Mouse (Mus musculus): ENCODE measurements around the gene Tbc1d22a. TPM values are rescaled to one million over a fixed set of nuclear protein-coding genes. Genes with fewer than 3 reads are reported as not detected.

Tbc1d22a gene
- polyA plus RNA-seq, 1 experiment from 2014 or later, result 12.4 TPM

DNA sequence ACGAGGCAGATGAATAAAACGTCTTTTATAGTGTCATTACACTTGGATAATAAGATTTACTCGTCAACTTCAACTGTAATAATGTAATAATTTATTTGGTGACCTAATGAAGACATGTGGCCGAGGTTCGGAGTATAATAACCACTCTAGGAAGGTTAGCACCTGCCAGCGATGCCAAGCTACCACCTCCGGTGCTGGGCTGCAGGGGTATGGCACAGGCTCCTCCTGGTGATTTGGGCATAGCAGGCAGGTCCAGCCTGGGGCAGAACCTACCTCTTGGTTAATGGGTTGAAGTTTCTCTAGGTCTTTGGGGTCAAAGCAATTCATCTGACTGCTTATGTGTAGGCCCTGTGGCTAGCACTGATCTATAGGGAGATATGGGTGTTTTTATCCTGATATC, 296.9 kb downstream of the Tbc1d22a start:
- Histone ChIP-seq H3K4me1 (no peaks in the 10 kb centered on the region), H3K9me3 (no peaks in the 10 kb centered on the region), H3K4me2 (no peak overlapping the region), H3K27ac (no peak overlapping the region), H3K9ac (no peak overlapping the region), H3K27me3 (no peaks in the 10 kb centered on the region), H3K4me3 (no peak overlapping the region), H3K36me3 (no peaks in the 10 kb centered on the region)
- no peak for ATAC-seq (ENCODE audit: insufficient number of reproducible peaks, low FRiP score, low TSS enrichment, low read depth)
- WGBS, result 69% methylated on average over 7 of the region's 7 CpGs

GRCm38 (mm10) chr15:86513336-86513735, 299.1 kb downstream of the Tbc1d22a start:
- ATAC-seq (ENCODE audit: insufficient number of reproducible peaks, low FRiP score, low TSS enrichment, low read depth), result no peak
- no peak overlapping the region for H3K4me2 ChIP-seq
- WGBS, result 70% methylated on average over 5 of the region's 5 CpGs
- no peak overlapping the region for H3K9ac ChIP-seq
- no peaks in the 10 kb centered on the region for H3K36me3 ChIP-seq
- no peaks in the 10 kb centered on the region for H3K27me3 ChIP-seq
- no peaks in the 10 kb centered on the region for H3K4me1 ChIP-seq
- H3K27ac ChIP-seq, result no peak overlapping the region
- H3K4me3 ChIP-seq, result no peak overlapping the region
- H3K9me3 ChIP-seq, result no peaks in the 10 kb centered on the region

- no peaks in the 10 kb centered on the region for H3K36me3 ChIP-seq
- WGBS, result 19% methylated on average over 4 of the region's 4 CpGs
- H3K27me3 ChIP-seq, result no peaks in the 10 kb centered on the region
- H3K4me3 ChIP-seq, result no peak overlapping the region
- ATAC-seq (ENCODE audit: insufficient number of reproducible peaks, low FRiP score, low TSS enrichment, low read depth), result no peak
- no peak overlapping the region for H3K4me2 ChIP-seq
- H3K9ac ChIP-seq, result no peak overlapping the region
- no peaks in the 10 kb centered on the region for H3K4me1 ChIP-seq
- no peaks in the 10 kb centered on the region for H3K9me3 ChIP-seq
- no peak overlapping the region for H3K27ac ChIP-seq
These were observed 305.9 kb downstream of the Tbc1d22a start for GRCm38 (mm10) chr15:86520201-86520600.

GRCm38 (mm10) chr15:86535356-86535755, 321.1 kb downstream of the Tbc1d22a start:
- H3K27ac ChIP-seq, result no peak overlapping the region
- 79% methylated on average over 6 of the region's 6 CpGs for WGBS
- no peaks in the 10 kb centered on the region for H3K36me3 ChIP-seq
- ATAC-seq (ENCODE audit: insufficient number of reproducible peaks, low FRiP score, low TSS enrichment, low read depth), result no peak
- no peak overlapping the region for H3K4me2 ChIP-seq
- H3K4me3 ChIP-seq, result no peak overlapping the region
- H3K9me3 ChIP-seq, result no peaks in the 10 kb centered on the region
- no peak overlapping the region for H3K9ac ChIP-seq
- H3K4me1 ChIP-seq, result no peaks in the 10 kb centered on the region
- no peaks in the 10 kb centered on the region for H3K27me3 ChIP-seq

- H3K9ac ChIP-seq, result no peak overlapping the region
- no peak overlapping the region for H3K4me3 ChIP-seq
- no peaks in the 10 kb centered on the region for H3K27me3 ChIP-seq
- no peak overlapping the region for H3K4me2 ChIP-seq
- no peaks in the 10 kb centered on the region for H3K9me3 ChIP-seq
- 71% methylated on average over 3 of the region's 3 CpGs for WGBS
- ATAC-seq (ENCODE audit: insufficient number of reproducible peaks, low FRiP score, low TSS enrichment, low read depth), result no peak
- no peaks in the 10 kb centered on the region for H3K4me1 ChIP-seq
- no peaks in the 10 kb centered on the region for H3K36me3 ChIP-seq
- no peak overlapping the region for H3K27ac ChIP-seq
These were observed 328.1 kb downstream of the Tbc1d22a start for GRCm38 (mm10) chr15:86542371-86542770.

- H3K9ac ChIP-seq, result no peak overlapping the region
- no peaks in the 10 kb centered on the region for H3K4me1 ChIP-seq
- ATAC-seq (ENCODE audit: insufficient number of reproducible peaks, low FRiP score, low TSS enrichment, low read depth), result no peak
- no peak overlapping the region for H3K4me2 ChIP-seq
- H3K27ac ChIP-seq, result no peak overlapping the region
- 84% methylated on average over 1 of the region's 1 CpGs for WGBS
- H3K27me3 ChIP-seq, result no peaks in the 10 kb centered on the region
- no peaks in the 10 kb centered on the region for H3K36me3 ChIP-seq
- H3K9me3 ChIP-seq, result no peaks in the 10 kb centered on the region
- no peak overlapping the region for H3K4me3 ChIP-seq
These were observed 330.0 kb downstream of the Tbc1d22a start for GRCm38 (mm10) chr15:86544122-86544795.

Other genes starting within 250 kb of the Tbc1d22a start
- 2.7 and 3.6 TPM in 2 replicates for gene Celsr1, start 180.7 kb upstream of the Tbc1d22a start, polyA plus RNA-seq (2015; fragmentation: Nextera tagmentation; extraction: Ambion mirVana)
- 15.6 and 22.0 TPM in 2 replicates for gene Gramd4, start 156.8 kb upstream of the Tbc1d22a start, polyA plus RNA-seq (2015; fragmentation: Nextera tagmentation; extraction: Ambion mirVana)
- gene Cerk, start 28.3 kb upstream of the Tbc1d22a start, polyA plus RNA-seq (2015; fragmentation: Nextera tagmentation; extraction: Ambion mirVana), result 15.3 and 17.7 TPM in 2 replicates

Data from limb, embryonic 15.5 days (tissue).